Mouse (Mus musculus) stomach, postnatal 0 days (tissue): ENCODE measurements around the gene Stub1. TPM values are rescaled to one million over a fixed set of nuclear protein-coding genes. Genes with fewer than 3 reads are reported as not detected.

ENCODE experiments used
- ATAC-seq: fragments of 200-750 bp; cut with Nextera tagmentation; 2 replicates; pipeline ENCODE4 v1.8.0; 2017; ENCODE audit not compliant: low FRiP score, low TSS enrichment
- DNase-seq: peaks from one replicate; pipeline ENCODE4 v3.0.0-alpha.2; 2016; ENCODE audit warnings: low spot score
- H3K27ac ChIP-seq: fragments of 300-500 bp; sonication (generic); replicated peaks from 2 replicates; pipeline ENCODE4 v1.5.1; 2014; ENCODE audit warnings: mild to moderate bottlenecking, control low read depth
- H3K27me3 ChIP-seq: fragments of 300-500 bp; sonication (generic); 2 replicates; pipeline ENCODE4 v1.6.1; 2014; ENCODE audit warnings: low read length; ENCODE audit not compliant: control insufficient read depth, insufficient read depth
- H3K36me3 ChIP-seq: fragments of 300-500 bp; sonication (generic); 2 replicates; pipeline ENCODE4 v1.6.1; 2014; ENCODE audit warnings: low read length, mixed read lengths; ENCODE audit not compliant: control insufficient read depth, insufficient read depth
- H3K4me1 ChIP-seq: fragments of 300-500 bp; sonication (generic); replicated peaks from 2 replicates; pipeline ENCODE4 v1.6.1; 2014; ENCODE audit warnings: antibody characterized with exemption; ENCODE audit not compliant: control insufficient read depth, insufficient read depth
- H3K4me2 ChIP-seq: fragments of 300-500 bp; sonication (generic); replicated peaks from 2 replicates; pipeline ENCODE4 v1.6.1; 2014; ENCODE audit warnings: low read depth, mild to moderate bottlenecking, control low read depth, moderate library complexity
- H3K4me3 ChIP-seq: fragments of 300-500 bp; sonication (generic); 2 replicates; pipeline ENCODE4 v1.5.1; 2014; ENCODE audit warnings: low read depth, low read length, control low read depth
- H3K9ac ChIP-seq: fragments of 300-500 bp; sonication (generic); 2 replicates; pipeline ENCODE4 v1.6.1; 2014; ENCODE audit warnings: mild to moderate bottlenecking, low read length, control low read depth, mixed read lengths
- H3K9me3 ChIP-seq: fragments of 300-500 bp; sonication (generic); 2 replicates; pipeline ENCODE4 v1.6.1; 2016; ENCODE audit warnings: low read length; ENCODE audit not compliant: control insufficient read depth
- CTCF ChIP-seq: IDR thresholded peaks from 2 replicates; pipeline ENCODE4 v1.5.1; 2016; ENCODE audit warnings: antibody characterized with exemption, low read depth, mild to moderate bottlenecking, moderate library complexity
- EP300 ChIP-seq: optimal IDR thresholded peaks from 2 replicates; pipeline ENCODE3; 2016; ENCODE audit warnings: antibody characterized with exemption
- WGBS: fragments of 180-500 bp; shearing (Covaris S2); extraction: QIAGEN DNeasy Blood & Tissue Kit; methylation state at CpG from one replicate; pipeline ENCODE4 v1.1.7; 2014; 5-methylcytosine and 5-hydroxymethylcytosine counted together
- polyA plus RNA-seq: library from polyadenylated mRNA; unstranded; fragments of >200 nt; fragmentation: Nextera tagmentation; extraction: Ambion mirVana; gene quantifications from 2 replicates; pipeline ENCODE4 v1.2.1, GENCODE M21; 2015

Stub1 gene
- polyA plus RNA-seq, 1 experiment from 2014 or later = 215 TPM

- Histone ChIP-seq H3K4me3 (peak overlapping the region; percentile 78), H3K9me3 (no peaks in the 10 kb centered on the region), H3K4me2 (peak overlapping the region; percentile 88), H3K27me3 (no peaks in the 10 kb centered on the region), H3K4me1 (peaks cover 31% of the 10 kb centered on the region), H3K36me3 (peaks cover 13% of the 10 kb centered on the region), H3K27ac (peak overlapping the region; percentile 98), H3K9ac (peak overlapping the region; percentile 80)
- no peak for TF ChIP-seq CTCF
- no peak for TF ChIP-seq EP300
- no peak for ATAC-seq
- WGBS = 9% methylated on average over 6 of the region's 6 CpGs
- no peak for DNase-seq
These were observed 874 bp upstream of the Stub1 start for GRCm38 (mm10) chr17:25833961-25834594.

- Histone ChIP-seq H3K4me2 (peak overlapping the region; percentile 88), H3K27me3 (no peaks in the 10 kb centered on the region), H3K27ac (peak overlapping the region; percentile 98), H3K36me3 (peaks cover 9% of the 10 kb centered on the region), H3K4me3 (peak overlapping the region; percentile 78), H3K4me1 (peaks cover 34% of the 10 kb centered on the region), H3K9me3 (no peaks in the 10 kb centered on the region), H3K9ac (peak overlapping the region; percentile 85)
- DNase-seq (peak; percentile 100), ATAC-seq (peak; percentile 89)
- TF ChIP-seq CTCF (0 out of 2 replicates have a peak, but pooled peaks have one; percentile 4), EP300 (peak; percentile 92)
- 1% methylated on average over 63 of the region's 77 CpGs for WGBS
These were observed 541 bp downstream of the Stub1 start for GRCm38 (mm10) chr17:25832436-25833290.

DNA sequence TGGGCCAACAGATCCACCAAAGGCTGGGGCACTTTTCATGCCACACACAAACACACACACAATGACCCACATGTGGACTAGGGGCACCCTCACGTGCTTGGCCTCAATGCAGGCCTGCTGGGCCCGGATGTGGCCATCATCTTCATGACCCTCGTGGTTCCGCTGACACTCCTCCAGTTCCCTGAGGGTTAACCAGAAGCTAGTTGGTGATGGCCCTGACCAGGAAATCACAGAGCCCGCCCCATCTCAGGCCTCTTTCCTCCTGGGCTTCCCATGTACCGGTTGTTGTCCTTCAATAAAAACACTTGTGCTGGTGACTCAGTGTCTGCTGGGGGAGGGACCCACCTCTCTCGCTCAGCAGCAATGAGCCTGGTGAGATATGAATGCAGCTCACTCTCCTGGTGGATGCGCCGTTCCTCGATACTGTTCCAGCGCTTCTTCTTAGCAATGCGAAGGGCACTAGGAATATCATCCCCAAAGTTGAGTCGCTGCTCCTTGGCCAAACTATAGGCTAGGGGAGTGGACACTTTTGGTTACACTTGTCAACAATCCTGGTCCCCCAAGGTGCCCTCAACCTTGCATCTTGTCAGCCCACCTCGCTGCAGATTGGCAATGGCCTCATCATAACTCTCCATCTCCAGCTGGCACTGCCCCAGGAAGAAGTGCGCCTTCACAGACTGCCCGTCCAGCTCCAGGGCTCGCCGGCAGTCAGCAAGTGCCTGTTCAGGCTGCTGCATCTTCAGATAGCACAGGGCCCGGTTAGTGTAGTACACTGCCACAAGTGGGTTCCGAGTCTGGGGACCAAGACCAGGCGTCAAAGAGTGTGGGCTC lies 1.5 kb downstream of the Stub1 start:
- peak overlapping the region; percentile 85 for H3K9ac ChIP-seq
- peak overlapping the region; percentile 78 for H3K4me3 ChIP-seq
- H3K36me3 ChIP-seq = peaks cover 14% of the 10 kb centered on the region
- H3K27me3 ChIP-seq = no peaks in the 10 kb centered on the region
- peak overlapping the region; percentile 93 for H3K27ac ChIP-seq
- 40% methylated on average over 21 of the region's 21 CpGs for WGBS
- peaks cover 30% of the 10 kb centered on the region for H3K4me1 ChIP-seq
- peak overlapping the region; percentile 88 for H3K4me2 ChIP-seq
- TF ChIP-seq CTCF (no peak), EP300 (no peak)
- no peaks in the 10 kb centered on the region for H3K9me3 ChIP-seq
- ATAC-seq (no peak), DNase-seq (no peak)

GRCm38 (mm10) chr17:25830806-25831431 lies 2.3 kb downstream of the Stub1 start:
- DNase-seq (no peak), ATAC-seq (no peak)
- peaks cover 14% of the 10 kb centered on the region for H3K36me3 ChIP-seq
- H3K4me1 ChIP-seq = peaks cover 24% of the 10 kb centered on the region
- H3K27ac ChIP-seq = 0 out of 2 replicates have a peak overlapping the region, but pooled peaks have one; percentile 40
- no peaks in the 10 kb centered on the region for H3K9me3 ChIP-seq
- TF ChIP-seq CTCF = no peak
- no peak for TF ChIP-seq EP300
- 84% methylated on average over 14 of the region's 14 CpGs for WGBS
- no peaks in the 10 kb centered on the region for H3K27me3 ChIP-seq
- peak overlapping the region; percentile 38; the same call in 1 of the 2 replicates for H3K9ac ChIP-seq
- H3K4me2 ChIP-seq = peak overlapping the region; percentile 88; the same call in 1 of the 2 replicates
- H3K4me3 ChIP-seq = no peak overlapping the region

DNA sequence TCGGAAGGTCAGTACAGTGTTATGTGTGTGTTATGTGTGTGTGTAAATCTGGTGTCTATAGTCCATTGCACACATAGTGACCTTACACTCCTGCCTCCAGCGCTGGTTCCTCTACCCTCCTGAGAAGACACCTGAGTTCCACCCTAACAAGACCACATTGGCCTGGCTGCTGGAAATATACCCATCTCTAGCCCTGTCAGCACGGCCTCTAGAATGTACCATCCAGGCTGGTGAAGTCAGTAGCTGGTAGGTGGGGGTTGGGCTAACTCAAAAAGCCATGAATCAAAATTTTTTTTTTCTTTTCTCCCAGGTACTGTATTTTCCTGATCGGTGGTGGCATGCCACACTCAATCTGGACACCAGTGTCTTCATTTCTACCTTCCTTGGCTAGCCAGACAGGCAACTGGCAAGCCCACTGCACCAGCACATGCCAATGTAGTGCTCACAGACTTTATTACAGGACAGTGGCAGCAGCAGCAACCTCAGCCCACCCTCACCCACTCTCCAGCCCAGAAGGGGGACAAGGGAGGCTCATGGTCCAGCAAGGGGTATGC lies 2.9 kb downstream of the Stub1 start:
- Histone ChIP-seq H3K4me3 (no peak overlapping the region), H3K27ac (peak overlapping the region; percentile 92)

More for the DNA sequence above, 2.9 kb downstream of the Stub1 start:
- no peak for DNase-seq
- ATAC-seq = no peak
- TF ChIP-seq CTCF (no peak), EP300 (no peak)
- Histone ChIP-seq H3K4me2 (peak overlapping the region; percentile 85; the same call in 1 of the 2 replicates), H3K9me3 (no peaks in the 10 kb centered on the region), H3K36me3 (peaks cover 14% of the 10 kb centered on the region), H3K4me1 (peaks cover 22% of the 10 kb centered on the region), H3K27me3 (no peaks in the 10 kb centered on the region), H3K9ac (no peak overlapping the region)
- 78% methylated on average over 4 of the region's 4 CpGs for WGBS
